Mouse (Mus musculus) lung, postnatal 0 days (tissue): ENCODE data around the gene Lrrd1.

Source experiments
- CTCF ChIP-seq: IDR thresholded peaks from 2 replicates; pipeline ENCODE4 v1.5.1; 2016; ENCODE audit warnings: antibody characterized with exemption, mild to moderate bottlenecking
- EP300 ChIP-seq: IDR thresholded peaks from 2 replicates; pipeline ENCODE4 v1.6.1; 2016; ENCODE audit warnings: antibody characterized with exemption, mild to moderate bottlenecking, control low read depth

DNA sequence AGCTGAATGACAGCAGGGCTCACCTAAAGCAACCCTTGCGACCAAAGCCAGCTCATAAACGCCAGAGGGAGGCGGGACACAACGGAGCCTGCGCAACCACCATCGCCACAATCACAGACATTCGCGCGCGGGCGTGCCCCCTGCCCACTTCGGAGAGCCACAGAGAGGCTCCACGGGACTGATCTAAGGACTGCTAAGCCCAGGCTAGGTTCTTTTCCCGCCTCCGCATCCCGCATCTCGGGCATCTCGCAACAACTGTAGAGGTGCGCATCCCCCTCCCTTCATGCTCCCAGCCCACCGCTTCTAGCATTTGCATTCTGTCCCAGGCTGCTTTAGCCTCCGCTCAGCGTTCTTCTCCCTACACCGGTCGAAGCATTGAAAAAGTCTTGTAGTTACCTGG is at the start of gene Lrrd1:
- TF ChIP-seq CTCF (no peak), EP300 (no peak)
